Mouse (Mus musculus) limb, embryonic 15.5 days (tissue): ENCODE data around the gene Bicral. TPM values are rescaled to one million over a fixed set of nuclear protein-coding genes. Genes with fewer than 3 reads are reported as not detected.

ENCODE experiments used
- ATAC-seq: fragments of 200-750 bp; cut with Nextera tagmentation; 2 replicates; pipeline ENCODE4 v1.8.0; 2017; ENCODE audit warnings: low read depth, moderate TSS enrichment; ENCODE audit not compliant: insufficient number of reproducible peaks, low FRiP score, low TSS enrichment
- H3K27ac ChIP-seq: fragments of 300-500 bp; sonication (generic); 2 replicates; pipeline ENCODE4 v1.5.1; 2015; ENCODE audit warnings: moderate library complexity, mild to moderate bottlenecking, inconsistent platforms
- H3K27me3 ChIP-seq: fragments of 300-500 bp; sonication (generic); 2 replicates; pipeline ENCODE4 v1.6.1; 2015; ENCODE audit warnings: inconsistent platforms
- H3K36me3 ChIP-seq: fragments of 300-500 bp; sonication (generic); 2 replicates; pipeline ENCODE4 v1.6.1; 2015; ENCODE audit warnings: inconsistent platforms
- H3K4me1 ChIP-seq: fragments of 300-500 bp; sonication (generic); 2 replicates; pipeline ENCODE4 v1.6.1; 2015; ENCODE audit warnings: inconsistent platforms
- H3K4me2 ChIP-seq: fragments of 300-500 bp; sonication (generic); 2 replicates; pipeline ENCODE4 v1.6.1; 2015; ENCODE audit warnings: mild to moderate bottlenecking, inconsistent platforms
- H3K4me3 ChIP-seq: fragments of 300-500 bp; sonication (generic); 2 replicates; pipeline ENCODE4 v1.5.1; 2015; ENCODE audit warnings: mild to moderate bottlenecking, inconsistent platforms
- H3K9ac ChIP-seq: fragments of 300-500 bp; sonication (generic); 2 replicates; pipeline ENCODE4 v1.6.1; 2015; ENCODE audit warnings: inconsistent platforms
- H3K9me3 ChIP-seq: fragments of 300-500 bp; sonication (generic); 2 replicates; pipeline ENCODE4 v1.6.1; 2016; ENCODE audit warnings: inconsistent platforms
- whole genome bisulfite sequencing: fragments of 180-500 bp; shearing (Covaris S2); methylation state at CpG from one replicate; pipeline ENCODE4 v1.1.7; 2015; 5-methylcytosine and 5-hydroxymethylcytosine counted together
- polyA plus RNA-seq: library from polyadenylated mRNA; unstranded; fragments of >200 nt; fragmentation: Nextera tagmentation; extraction: Ambion mirVana; gene quantifications from 2 replicates; pipeline ENCODE4 v1.2.1, GENCODE M21; 2015

The Bicral gene
- polyA plus RNA-seq, 1 experiment from 2014 or later, result 3.8 TPM

DNA sequence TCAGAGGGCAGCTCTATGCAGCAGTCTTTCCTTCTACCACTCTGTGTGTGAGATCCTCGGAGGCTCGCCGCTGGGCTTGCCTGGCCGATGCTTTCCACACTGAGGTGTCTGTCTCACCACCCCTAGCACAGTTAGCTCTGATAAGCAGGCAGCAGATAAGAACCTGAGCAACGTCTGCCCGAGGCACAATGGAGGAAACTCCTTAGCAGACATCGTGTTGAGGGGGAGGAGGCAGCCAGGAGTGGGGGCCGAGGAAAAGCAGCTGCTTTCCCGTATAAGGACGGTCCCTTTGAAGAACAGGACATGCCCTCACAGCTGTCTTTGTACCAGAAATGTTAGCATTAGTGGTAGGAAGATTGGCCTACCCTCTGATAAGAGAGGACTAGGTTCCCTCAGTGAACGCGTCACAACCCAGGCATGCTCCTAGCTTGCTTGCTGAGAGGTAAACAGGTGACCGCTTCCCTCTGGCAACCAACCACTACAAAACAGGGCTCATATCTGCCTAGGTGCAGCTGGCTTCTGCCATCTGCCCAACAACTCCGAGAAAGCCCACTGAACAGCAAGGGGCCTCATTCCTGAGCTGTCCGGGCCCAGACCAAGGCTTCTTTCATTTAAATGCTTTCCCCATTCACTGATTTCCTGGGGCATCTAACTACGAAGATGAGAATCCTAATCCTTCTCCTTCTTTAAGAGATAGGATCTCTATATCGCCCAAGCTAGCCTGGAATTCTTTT, 27.8 kb upstream of the Bicral start:
- H3K36me3 ChIP-seq, result no peaks in the 10 kb centered on the region
- H3K4me1 ChIP-seq, result peaks cover 10% of the 10 kb centered on the region
- H3K27ac ChIP-seq, result no peak overlapping the region
- no peak overlapping the region for H3K4me2 ChIP-seq
- H3K9ac ChIP-seq, result no peak overlapping the region
- whole genome bisulfite sequencing, result 44% methylated on average over 17 of the region's 17 CpGs
- no peaks in the 10 kb centered on the region for H3K9me3 ChIP-seq
- no peak for ATAC-seq
- no peaks in the 10 kb centered on the region for H3K27me3 ChIP-seq
- H3K4me3 ChIP-seq, result no peak overlapping the region

DNA sequence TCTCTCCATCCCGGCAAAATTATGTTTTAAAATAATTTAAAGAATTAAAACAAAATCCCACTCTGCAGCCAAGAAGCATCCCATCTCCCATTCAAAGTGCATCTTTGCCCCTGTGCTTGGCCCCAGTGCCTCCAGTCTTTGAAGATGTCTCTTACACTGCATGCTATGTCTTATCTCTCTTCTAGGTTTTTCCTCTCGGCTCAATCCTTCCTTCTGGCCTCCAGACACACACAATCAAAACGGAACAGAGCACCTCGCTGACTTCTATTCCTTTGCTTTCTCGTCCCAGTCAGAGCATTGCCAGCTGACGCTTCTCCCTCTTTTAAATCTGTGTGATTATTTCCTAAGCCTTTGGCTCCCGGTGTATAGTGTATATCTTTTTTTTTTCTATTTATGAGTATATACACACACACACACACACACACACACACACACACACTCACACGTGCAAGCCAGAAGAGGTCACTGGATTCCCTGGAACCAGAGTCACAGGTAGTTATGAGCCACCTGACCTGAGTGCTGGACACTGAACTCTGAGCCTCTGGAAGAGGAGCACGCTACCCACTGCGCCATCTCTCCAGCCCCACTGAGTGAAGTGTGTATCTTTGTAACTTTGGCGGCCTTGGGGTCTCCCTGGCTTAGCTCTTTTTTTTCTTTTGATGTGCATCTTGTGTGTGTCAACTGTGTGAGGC, 27.1 kb upstream of the Bicral start:
- Histone ChIP-seq H3K36me3 (no peaks in the 10 kb centered on the region), H3K4me1 (peaks cover 10% of the 10 kb centered on the region), H3K27me3 (no peaks in the 10 kb centered on the region), H3K9ac (no peak overlapping the region), H3K27ac (no peak overlapping the region), H3K4me3 (no peak overlapping the region), H3K4me2 (no peak overlapping the region; the same call in 1 of the 2 replicates), H3K9me3 (no peaks in the 10 kb centered on the region)
- WGBS, result 75% methylated on average over 11 of the region's 11 CpGs
- ATAC-seq, result no peak

DNA sequence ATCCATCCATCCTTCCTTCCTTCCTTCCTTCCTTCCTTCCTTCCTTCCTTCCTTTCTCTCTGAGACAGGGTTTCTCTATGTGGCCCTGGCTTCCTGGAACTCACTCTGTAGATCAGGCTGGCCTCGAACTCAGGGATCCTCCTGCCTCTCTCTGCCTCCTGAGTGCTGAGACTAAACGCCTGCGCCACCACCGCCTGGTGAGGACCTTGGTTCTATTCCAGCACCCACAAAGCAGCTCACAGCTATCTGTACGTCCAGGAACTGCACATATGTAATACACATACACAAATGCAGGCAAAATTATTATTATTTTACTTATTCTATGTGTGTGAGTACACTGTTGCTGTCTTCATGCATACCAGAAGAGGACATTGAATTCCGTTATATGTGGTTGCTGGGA, 26.5 kb upstream of the Bicral start:
- Histone ChIP-seq H3K36me3 (no peaks in the 10 kb centered on the region), H3K4me1 (peaks cover 14% of the 10 kb centered on the region), H3K9me3 (no peaks in the 10 kb centered on the region), H3K27ac (no peak overlapping the region), H3K4me2 (no peak overlapping the region), H3K9ac (no peak overlapping the region), H3K27me3 (no peaks in the 10 kb centered on the region), H3K4me3 (no peak overlapping the region)
- WGBS, result 91% methylated on average over 6 of the region's 6 CpGs
- ATAC-seq, result no peak

DNA sequence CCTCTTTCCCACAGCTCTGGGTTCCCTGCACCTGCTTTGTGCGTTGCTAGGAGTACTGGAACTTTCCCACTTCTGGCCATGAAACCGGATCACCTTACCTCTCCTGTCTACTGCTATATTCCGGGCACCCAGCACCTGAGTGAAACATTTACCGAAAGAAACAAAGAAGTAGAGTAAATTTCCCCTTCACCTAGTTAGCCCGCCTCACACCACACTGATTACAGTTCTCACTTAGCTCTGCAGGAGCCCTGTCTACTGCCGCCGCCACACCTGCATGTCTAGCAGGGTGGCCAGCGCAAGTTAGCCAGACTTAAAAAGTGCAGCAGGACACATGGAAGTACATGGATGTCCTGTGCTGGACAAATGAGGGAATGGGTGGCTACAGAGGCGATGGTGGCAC, 24.8 kb upstream of the Bicral start:
- Histone ChIP-seq H3K27ac (no peak overlapping the region), H3K27me3 (no peaks in the 10 kb centered on the region), H3K4me1 (peaks cover 14% of the 10 kb centered on the region), H3K9ac (no peak overlapping the region), H3K9me3 (no peaks in the 10 kb centered on the region), H3K4me3 (no peak overlapping the region), H3K36me3 (no peaks in the 10 kb centered on the region), H3K4me2 (no peak overlapping the region)
- no peak for ATAC-seq
- 82% methylated on average over 9 of the region's 9 CpGs for WGBS

DNA sequence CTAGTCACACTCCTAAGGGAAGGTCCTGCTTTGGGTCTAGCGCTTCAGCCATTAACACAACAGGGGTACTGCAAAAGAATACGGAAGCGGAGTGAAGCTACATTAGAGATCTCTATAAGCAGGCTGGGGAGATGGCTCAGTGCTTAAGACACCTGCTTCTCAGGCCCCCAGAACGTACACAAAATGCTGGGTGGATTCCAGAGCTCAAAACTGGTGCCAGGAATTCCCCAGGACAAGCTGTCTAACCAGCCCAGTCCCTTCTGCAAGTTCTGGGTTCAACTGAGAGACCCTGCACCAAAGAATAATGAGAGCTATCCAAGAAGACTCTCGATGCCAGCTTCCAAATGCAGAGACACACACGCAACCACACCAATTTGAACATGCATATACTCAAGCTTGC, 23.4 kb upstream of the Bicral start:
- H3K9ac ChIP-seq, result no peak overlapping the region
- H3K9me3 ChIP-seq, result no peaks in the 10 kb centered on the region
- H3K36me3 ChIP-seq, result no peaks in the 10 kb centered on the region
- peaks cover 14% of the 10 kb centered on the region for H3K4me1 ChIP-seq
- H3K4me3 ChIP-seq, result no peak overlapping the region
- no peaks in the 10 kb centered on the region for H3K27me3 ChIP-seq
- ATAC-seq, result no peak
- H3K27ac ChIP-seq, result no peak overlapping the region
- H3K4me2 ChIP-seq, result no peak overlapping the region
- WGBS, result 80% methylated on average over 6 of the region's 6 CpGs

DNA sequence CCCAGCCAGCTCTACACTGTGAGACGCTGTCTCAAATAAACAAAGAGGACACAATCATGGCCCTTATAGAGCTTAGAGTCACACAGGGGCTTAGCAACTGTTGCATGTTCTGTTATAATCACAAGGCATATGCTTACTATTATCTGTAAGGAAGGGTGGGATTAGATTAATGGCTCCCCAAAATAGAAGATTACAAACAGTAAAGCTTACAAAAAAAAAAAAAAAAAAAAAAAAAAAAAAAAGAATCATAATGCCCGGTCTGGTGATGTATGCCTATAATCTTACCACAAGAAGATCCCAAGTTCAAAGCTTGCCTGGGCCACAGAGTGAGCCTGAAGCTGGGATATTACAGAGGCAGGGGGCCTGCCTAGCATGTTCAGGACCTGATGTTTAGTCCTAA, 22.0 kb upstream of the Bicral start:
- H3K9ac ChIP-seq, result no peak overlapping the region
- H3K4me1 ChIP-seq, result peaks cover 7% of the 10 kb centered on the region; the same call in 1 of the 2 replicates
- H3K27me3 ChIP-seq, result no peaks in the 10 kb centered on the region
- ATAC-seq, result no peak
- H3K9me3 ChIP-seq, result no peaks in the 10 kb centered on the region
- H3K27ac ChIP-seq, result peak overlapping the region; percentile 4; the same call in 1 of the 2 replicates
- H3K36me3 ChIP-seq, result no peaks in the 10 kb centered on the region
- no peak overlapping the region for H3K4me2 ChIP-seq
- 66% methylated on average over 2 of the region's 2 CpGs for WGBS
- no peak overlapping the region for H3K4me3 ChIP-seq

DNA sequence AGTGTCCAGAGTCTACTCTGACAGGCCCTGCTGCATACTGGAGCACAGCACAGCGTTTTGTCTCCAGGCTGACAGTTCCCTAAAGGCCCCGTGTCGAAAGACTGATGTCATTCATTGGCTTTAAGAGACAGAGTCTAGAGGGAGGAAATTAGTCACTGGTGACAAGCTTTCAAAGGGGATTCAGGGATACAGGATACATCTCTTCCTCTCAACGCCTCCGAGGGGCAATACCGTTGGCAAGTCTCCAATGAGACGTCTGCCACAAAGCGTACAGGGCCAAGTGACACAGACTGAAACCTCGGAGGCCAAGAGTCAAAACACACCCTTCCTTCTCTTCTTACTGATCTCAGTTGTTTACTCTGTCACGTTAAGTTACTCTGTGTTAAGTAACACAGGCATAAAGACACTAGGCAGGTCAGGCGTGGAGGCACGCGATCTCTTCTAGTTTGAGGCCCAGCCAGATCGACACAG, 21.6 kb upstream of the Bicral start:
- no peak overlapping the region for H3K9ac ChIP-seq
- peak; percentile 49; the same call in 1 of the 2 replicates for ATAC-seq
- H3K27ac ChIP-seq, result peak overlapping the region; percentile 4
- H3K9me3 ChIP-seq, result no peaks in the 10 kb centered on the region
- no peaks in the 10 kb centered on the region for H3K27me3 ChIP-seq
- H3K4me1 ChIP-seq, result peaks cover 7% of the 10 kb centered on the region; the same call in 1 of the 2 replicates
- 43% methylated on average over 14 of the region's 14 CpGs for WGBS
- no peaks in the 10 kb centered on the region for H3K36me3 ChIP-seq
- no peak overlapping the region for H3K4me2 ChIP-seq
- H3K4me3 ChIP-seq, result no peak overlapping the region

DNA sequence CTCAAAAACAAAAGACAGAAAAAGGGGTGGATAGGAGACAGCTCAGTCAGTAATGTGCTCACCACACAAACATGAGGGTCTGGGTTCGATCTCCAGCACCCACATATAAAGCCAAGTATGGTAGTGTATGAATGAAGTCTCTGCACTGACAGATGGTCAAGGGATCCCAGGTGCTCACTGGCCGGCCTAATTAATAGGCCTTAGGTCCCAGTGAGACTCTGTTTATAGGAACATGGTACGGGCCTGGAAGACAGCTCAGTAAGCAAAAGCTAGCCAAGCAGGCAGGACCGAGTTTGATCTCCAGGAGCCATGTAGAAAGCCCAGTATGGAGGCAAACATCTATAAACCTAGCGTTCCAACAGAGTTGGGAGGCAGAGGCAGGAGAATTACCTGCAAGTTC, 18.8 kb upstream of the Bicral start:
- Histone ChIP-seq H3K27me3 (no peaks in the 10 kb centered on the region), H3K27ac (0 out of 2 replicates have a peak overlapping the region, but pooled peaks have one; percentile 28), H3K9me3 (no peaks in the 10 kb centered on the region), H3K9ac (no peak overlapping the region), H3K36me3 (no peaks in the 10 kb centered on the region), H3K4me3 (no peak overlapping the region), H3K4me1 (peaks cover 15% of the 10 kb centered on the region; the same call in 1 of the 2 replicates), H3K4me2 (no peak overlapping the region)
- ATAC-seq, result no peak
- WGBS, result 79% methylated on average over 5 of the region's 5 CpGs

DNA sequence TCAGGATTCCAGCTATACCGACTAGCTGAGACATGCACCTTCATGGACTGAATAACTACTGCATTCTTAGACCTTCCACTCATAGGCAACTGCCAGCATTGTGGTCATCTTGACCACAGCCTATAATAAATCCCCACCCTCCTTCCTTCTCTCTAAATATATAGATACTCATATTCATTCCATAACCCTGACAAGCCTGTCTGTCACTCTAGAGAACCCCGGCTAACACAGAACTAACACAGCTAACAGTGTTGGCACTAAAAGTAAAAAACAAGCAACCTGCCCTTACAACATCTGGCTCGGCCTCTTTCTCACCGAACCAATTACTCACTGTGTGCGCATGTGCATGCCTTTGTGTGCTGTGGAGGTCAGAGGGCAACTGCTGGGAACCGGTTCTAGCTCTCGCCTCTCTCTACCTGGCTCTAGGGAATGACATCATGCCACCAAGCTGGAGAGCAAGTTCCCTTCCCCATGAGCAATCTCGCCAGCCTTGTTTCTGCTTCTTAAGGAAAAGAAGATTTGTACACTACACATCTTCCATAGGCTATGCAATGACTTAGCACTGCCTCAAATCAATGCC, 18.2 kb upstream of the Bicral start:
- Histone ChIP-seq H3K4me3 (no peak overlapping the region), H3K27ac (0 out of 2 replicates have a peak overlapping the region, but pooled peaks have one; percentile 28)

DNA sequence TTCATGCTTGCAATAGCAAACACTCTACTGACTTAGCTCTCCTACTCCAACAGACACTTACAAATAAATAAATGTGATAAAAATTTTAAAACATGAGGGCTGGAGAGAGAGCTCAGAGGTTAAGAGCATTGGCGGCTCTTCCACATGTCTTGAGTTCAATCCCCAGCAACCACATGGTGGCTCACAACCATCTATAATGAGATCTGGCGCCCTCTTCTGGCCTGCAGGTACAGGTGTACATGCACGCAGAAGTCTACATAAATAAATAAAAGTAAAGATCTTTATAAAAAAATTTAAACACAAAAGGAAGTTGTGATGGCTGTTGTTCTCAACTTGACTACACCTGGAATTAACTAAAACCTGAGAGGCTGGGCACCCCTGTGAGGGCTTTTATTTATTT, 17.3 kb upstream of the Bicral start:
- Histone ChIP-seq H3K9me3 (no peaks in the 10 kb centered on the region), H3K36me3 (no peaks in the 10 kb centered on the region), H3K4me2 (no peak overlapping the region), H3K27me3 (no peaks in the 10 kb centered on the region), H3K4me3 (no peak overlapping the region), H3K9ac (no peak overlapping the region), H3K27ac (no peak overlapping the region), H3K4me1 (peaks cover 15% of the 10 kb centered on the region; the same call in 1 of the 2 replicates)
- WGBS, result 70% methylated on average over 3 of the region's 3 CpGs
- no peak for ATAC-seq

More for the DNA sequence above, 18.2 kb upstream of the Bicral start:
- Histone ChIP-seq H3K4me2 (no peak overlapping the region), H3K9ac (no peak overlapping the region), H3K27me3 (no peaks in the 10 kb centered on the region), H3K4me1 (peaks cover 15% of the 10 kb centered on the region; the same call in 1 of the 2 replicates), H3K9me3 (no peaks in the 10 kb centered on the region), H3K36me3 (no peaks in the 10 kb centered on the region)
- WGBS, result 45% methylated on average over 8 of the region's 8 CpGs
- ATAC-seq, result no peak

DNA sequence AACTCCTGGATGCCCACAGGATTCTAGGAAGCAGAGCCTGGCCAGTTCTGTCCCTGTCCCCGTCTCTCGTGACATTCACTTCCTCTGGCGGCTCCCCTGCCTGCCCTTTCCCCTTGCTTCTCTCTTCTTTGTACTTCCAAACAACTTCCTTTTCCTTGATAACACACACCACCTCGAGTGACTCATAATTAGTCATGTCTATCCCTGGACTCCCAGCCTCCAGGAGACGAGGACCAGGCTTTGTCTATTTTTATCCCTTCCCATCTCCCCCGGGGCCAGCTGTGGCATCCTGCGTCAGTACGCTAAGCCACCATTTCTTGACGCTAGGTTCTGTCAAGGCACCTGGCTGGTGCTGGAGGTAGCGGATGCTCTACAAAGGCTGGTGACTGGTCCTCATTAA, 15.9 kb upstream of the Bicral start:
- no peak overlapping the region for H3K27ac ChIP-seq

DNA sequence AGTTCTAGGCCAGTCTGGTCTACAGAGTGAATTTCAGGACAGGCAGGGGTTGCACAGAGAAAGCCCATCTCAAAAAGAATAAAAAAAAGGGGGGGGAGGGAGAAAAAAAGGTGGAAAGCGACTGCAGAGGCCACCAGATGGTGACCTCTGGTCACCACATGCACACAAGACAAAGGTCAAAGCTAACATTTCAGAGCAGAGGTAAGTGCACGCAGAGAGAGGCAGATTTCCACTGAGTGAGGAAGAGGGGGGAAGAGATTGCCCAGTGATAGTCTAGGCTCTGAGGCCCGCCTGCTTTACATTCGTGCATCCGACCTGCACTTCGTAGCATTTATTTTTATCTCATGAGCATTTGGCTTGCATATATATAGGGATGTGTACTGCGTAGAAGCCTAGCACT, 14.5 kb upstream of the Bicral start:
- WGBS, result 76% methylated on average over 7 of the region's 7 CpGs
- Histone ChIP-seq H3K27ac (no peak overlapping the region), H3K9ac (no peak overlapping the region), H3K27me3 (no peaks in the 10 kb centered on the region), H3K9me3 (no peaks in the 10 kb centered on the region), H3K4me2 (no peak overlapping the region), H3K4me3 (no peak overlapping the region), H3K4me1 (peaks cover 8% of the 10 kb centered on the region; the same call in 1 of the 2 replicates), H3K36me3 (no peaks in the 10 kb centered on the region)
- ATAC-seq, result no peak

More for the DNA sequence above, 15.9 kb upstream of the Bicral start:
- no peak overlapping the region for H3K4me2 ChIP-seq
- no peaks in the 10 kb centered on the region for H3K36me3 ChIP-seq
- H3K27me3 ChIP-seq, result no peaks in the 10 kb centered on the region
- no peak for ATAC-seq
- no peak overlapping the region for H3K4me3 ChIP-seq
- 44% methylated on average over 10 of the region's 10 CpGs for WGBS
- H3K9ac ChIP-seq, result no peak overlapping the region
- H3K4me1 ChIP-seq, result peaks cover 8% of the 10 kb centered on the region; the same call in 1 of the 2 replicates
- no peaks in the 10 kb centered on the region for H3K9me3 ChIP-seq
